Mouse (Mus musculus): ENCODE data around the gene Tmem242. TPM values are rescaled to one million over a fixed set of nuclear protein-coding genes. Genes with fewer than 3 reads are reported as not detected.
A peak's percentile ranks its signal among the peaks of the same experiment; 100 is the strongest.

Gene Tmem242
- polyA plus RNA-seq, 1 experiment from 2014 or later: 131 TPM

GRCm38 (mm10) chr17:5400435-5401090 lies 39.5 kb downstream of the Tmem242 start:
- Histone ChIP-seq H3K4me3 (no peak overlapping the region), H3K27me3 (peaks cover 22% of the 10 kb centered on the region; the same call in 1 of the 2 replicates), H3K4me2 (replicated peaks) (no peak overlapping the region), H3K9ac (no peak overlapping the region), H3K36me3 (no peaks in the 10 kb centered on the region), H3K9me3 (no peaks in the 10 kb centered on the region), H3K27ac (no peak overlapping the region), H3K4me1 (peaks cover 12% of the 10 kb centered on the region)
- ATAC-seq (ENCODE audit: insufficient number of reproducible peaks, insufficient read depth, low FRiP score, low TSS enrichment): no peak
- WGBS: 75% methylated on average over 14 of the region's 14 CpGs

- Histone ChIP-seq H3K27me3 (0 out of 2 replicates have a peak, but pooled peaks cover 5% of the 10 kb centered on the region), H3K4me1 (0 out of 2 replicates have a peak, but pooled peaks cover 5% of the 10 kb centered on the region), H3K9me3 (no peaks in the 10 kb centered on the region), H3K27ac (no peak overlapping the region), H3K36me3 (no peaks in the 10 kb centered on the region), H3K4me2 (replicated peaks) (0 out of 2 replicates have a peak overlapping the region, but pooled peaks have one; percentile 26), H3K4me3 (no peak overlapping the region), H3K9ac (no peak overlapping the region; the same call in 1 of the 2 replicates)
- WGBS: 32% methylated on average over 33 of the region's 33 CpGs
- peak; percentile 70 for ATAC-seq (ENCODE audit: insufficient number of reproducible peaks, insufficient read depth, low FRiP score, low TSS enrichment)
Observed at GRCm38 (mm10) chr17:5397148-5398007, 42.7 kb downstream of the Tmem242 start.

DNA sequence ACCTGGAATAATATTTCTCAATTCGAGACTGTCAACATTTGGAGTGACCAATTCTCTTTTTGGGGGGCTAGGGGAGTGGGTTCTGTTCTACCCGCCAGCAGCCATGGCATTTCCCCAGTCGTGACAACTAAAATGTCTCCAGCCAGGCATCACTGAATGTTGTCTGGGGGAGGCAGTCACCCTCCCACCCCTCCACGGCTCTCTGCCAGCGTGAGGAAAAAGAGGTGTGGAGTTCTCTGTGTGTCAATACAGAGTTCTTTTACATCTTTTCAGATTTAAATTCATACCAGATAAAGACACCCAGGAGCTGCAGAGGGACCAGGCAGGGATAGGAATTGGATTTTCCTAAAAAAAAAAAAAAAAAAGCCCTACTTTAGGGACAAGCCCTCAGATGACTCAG lies 43.8 kb downstream of the Tmem242 start:
- 73% methylated on average over 5 of the region's 5 CpGs for WGBS
- H3K9me3 ChIP-seq: no peaks in the 10 kb centered on the region
- H3K27me3 ChIP-seq: 0 out of 2 replicates have a peak, but pooled peaks cover 5% of the 10 kb centered on the region
- H3K36me3 ChIP-seq: no peaks in the 10 kb centered on the region
- no peak overlapping the region for H3K4me2 ChIP-seq (replicated peaks)
- H3K4me1 ChIP-seq: no peaks in the 10 kb centered on the region
- no peak overlapping the region for H3K4me3 ChIP-seq
- H3K27ac ChIP-seq: no peak overlapping the region
- H3K9ac ChIP-seq: no peak overlapping the region
- no peak for ATAC-seq (ENCODE audit: insufficient number of reproducible peaks, insufficient read depth, low FRiP score, low TSS enrichment)

DNA sequence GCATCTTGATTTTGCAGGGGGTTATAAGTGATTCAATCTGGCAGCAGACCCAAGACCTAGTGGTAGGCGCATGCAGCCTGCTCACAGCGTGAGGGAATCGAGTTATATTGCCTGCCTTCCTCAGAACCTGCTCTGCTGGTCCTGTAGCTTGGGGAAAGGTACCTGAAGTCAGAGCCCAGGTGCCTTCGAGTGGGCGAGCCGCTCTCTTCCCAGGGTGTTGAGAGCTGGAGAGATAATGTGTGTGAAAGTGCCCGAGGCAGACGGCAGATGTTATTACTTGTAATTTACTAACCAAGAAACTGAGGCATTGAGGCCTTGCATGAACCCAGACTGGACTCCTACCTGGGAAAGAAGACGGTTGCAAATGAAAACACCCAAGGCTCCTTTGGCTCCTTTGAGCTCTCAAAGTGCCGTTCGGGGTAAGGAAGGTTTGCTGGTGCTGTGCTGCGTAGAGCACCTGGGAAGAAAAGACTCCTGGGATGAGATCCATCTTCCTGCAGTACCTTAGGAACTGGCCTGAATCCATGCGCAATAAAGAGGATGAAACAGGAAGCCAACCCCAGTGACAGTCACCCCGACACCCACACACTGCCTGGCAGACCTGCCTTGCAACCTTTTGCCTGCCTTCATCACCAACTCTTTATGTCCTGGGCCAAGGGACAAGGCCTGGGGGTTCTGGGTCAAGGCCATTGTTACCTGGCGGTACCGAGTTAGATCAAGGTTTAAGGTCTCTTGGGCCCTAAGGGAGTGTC lies 44.4 kb downstream of the Tmem242 start:
- no peak overlapping the region for H3K4me3 ChIP-seq
- no peaks in the 10 kb centered on the region for H3K9me3 ChIP-seq
- no peaks in the 10 kb centered on the region for H3K4me1 ChIP-seq
- H3K9ac ChIP-seq: no peak overlapping the region
- ATAC-seq (ENCODE audit: insufficient number of reproducible peaks, insufficient read depth, low FRiP score, low TSS enrichment): no peak
- H3K27ac ChIP-seq: no peak overlapping the region
- H3K4me2 ChIP-seq (replicated peaks): no peak overlapping the region
- 0 out of 2 replicates have a peak, but pooled peaks cover 5% of the 10 kb centered on the region for H3K27me3 ChIP-seq
- 82% methylated on average over 16 of the region's 16 CpGs for WGBS
- H3K36me3 ChIP-seq: no peaks in the 10 kb centered on the region

- no peaks in the 10 kb centered on the region for H3K27me3 ChIP-seq
- H3K4me1 ChIP-seq: no peaks in the 10 kb centered on the region
- no peak overlapping the region for H3K27ac ChIP-seq
- H3K9me3 ChIP-seq: no peaks in the 10 kb centered on the region
- H3K4me2 ChIP-seq (replicated peaks): no peak overlapping the region
- ATAC-seq (ENCODE audit: insufficient number of reproducible peaks, insufficient read depth, low FRiP score, low TSS enrichment): no peak
- 59% methylated on average over 10 of the region's 10 CpGs for WGBS
- no peak overlapping the region for H3K9ac ChIP-seq
- H3K4me3 ChIP-seq: no peak overlapping the region
- no peaks in the 10 kb centered on the region for H3K36me3 ChIP-seq
Observed at GRCm38 (mm10) chr17:5390682-5391081, 49.4 kb downstream of the Tmem242 start.

DNA sequence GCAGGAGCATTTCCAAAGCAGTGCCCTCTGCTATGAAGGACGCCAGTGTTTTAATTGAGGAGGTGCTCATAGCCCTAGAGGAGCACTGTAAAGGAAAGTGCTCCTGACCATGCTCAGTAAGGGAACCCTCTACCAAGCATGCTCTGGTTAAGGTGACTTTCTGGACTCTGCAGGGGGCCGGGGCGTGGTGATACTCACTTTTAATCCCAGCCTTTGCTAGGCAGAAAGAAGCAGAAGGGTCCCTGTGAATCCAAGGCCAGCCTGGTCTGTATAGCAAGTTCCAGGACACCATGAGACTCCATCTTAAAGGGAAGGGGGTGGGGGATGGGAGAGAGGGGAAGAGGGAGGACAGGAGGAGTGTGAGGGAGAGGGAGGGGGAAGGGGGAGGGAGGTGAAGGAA lies 51.7 kb downstream of the Tmem242 start:
- WGBS: 59% methylated on average over 3 of the region's 3 CpGs
- H3K4me3 ChIP-seq: no peak overlapping the region
- no peak overlapping the region for H3K4me2 ChIP-seq (replicated peaks)
- H3K9me3 ChIP-seq: no peaks in the 10 kb centered on the region
- no peaks in the 10 kb centered on the region for H3K36me3 ChIP-seq
- H3K27ac ChIP-seq: no peak overlapping the region
- ATAC-seq (ENCODE audit: insufficient number of reproducible peaks, insufficient read depth, low FRiP score, low TSS enrichment): no peak
- no peaks in the 10 kb centered on the region for H3K4me1 ChIP-seq
- no peak overlapping the region for H3K9ac ChIP-seq
- no peaks in the 10 kb centered on the region for H3K27me3 ChIP-seq

- no peaks in the 10 kb centered on the region for H3K27me3 ChIP-seq
- WGBS: 89% methylated on average over 12 of the region's 12 CpGs
- ATAC-seq (ENCODE audit: insufficient number of reproducible peaks, insufficient read depth, low FRiP score, low TSS enrichment): no peak
- H3K4me2 ChIP-seq (replicated peaks): no peak overlapping the region
- H3K4me1 ChIP-seq: no peaks in the 10 kb centered on the region
- no peak overlapping the region for H3K9ac ChIP-seq
- H3K27ac ChIP-seq: no peak overlapping the region
- no peaks in the 10 kb centered on the region for H3K9me3 ChIP-seq
- no peaks in the 10 kb centered on the region for H3K36me3 ChIP-seq
- H3K4me3 ChIP-seq: no peak overlapping the region
Observed at GRCm38 (mm10) chr17:5386885-5387545, 53.0 kb downstream of the Tmem242 start.

- Histone ChIP-seq H3K9ac (no peak overlapping the region), H3K36me3 (no peaks in the 10 kb centered on the region), H3K9me3 (no peaks in the 10 kb centered on the region), H3K4me1 (no peaks in the 10 kb centered on the region), H3K27me3 (no peaks in the 10 kb centered on the region), H3K27ac (no peak overlapping the region), H3K4me3 (no peak overlapping the region), H3K4me2 (replicated peaks) (no peak overlapping the region)
- no peak for ATAC-seq (ENCODE audit: insufficient number of reproducible peaks, insufficient read depth, low FRiP score, low TSS enrichment)
- 100% methylated on average over 1 of the region's 1 CpGs for WGBS
Observed at GRCm38 (mm10) chr17:5385694-5386093, 54.4 kb downstream of the Tmem242 start.

DNA sequence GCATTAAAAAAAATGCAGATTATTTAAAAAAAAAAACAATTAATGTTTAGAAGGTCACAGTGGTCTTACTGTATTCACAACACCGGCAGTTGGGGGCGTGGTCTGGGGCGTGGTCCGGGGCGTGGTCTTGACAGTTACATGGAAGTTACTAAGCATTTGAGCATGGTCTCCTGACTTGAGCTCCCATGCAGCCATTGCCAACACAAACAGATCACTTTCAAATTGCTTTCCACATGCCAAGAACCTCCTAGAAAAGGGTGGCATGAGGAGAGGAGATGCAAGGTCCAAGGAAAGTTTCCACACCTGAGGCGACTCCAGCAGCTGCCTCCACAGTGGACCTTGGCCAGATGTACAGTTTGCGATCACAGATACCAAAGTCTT lies 62.1 kb downstream of the Tmem242 start:
- Histone ChIP-seq H3K4me1 (no peaks in the 10 kb centered on the region), H3K9me3 (no peaks in the 10 kb centered on the region), H3K9ac (no peak overlapping the region), H3K27ac (no peak overlapping the region), H3K4me3 (no peak overlapping the region), H3K4me2 (replicated peaks) (no peak overlapping the region), H3K27me3 (no peaks in the 10 kb centered on the region), H3K36me3 (no peaks in the 10 kb centered on the region)
- 32% methylated on average over 7 of the region's 7 CpGs for WGBS
- no peak for ATAC-seq (ENCODE audit: insufficient number of reproducible peaks, insufficient read depth, low FRiP score, low TSS enrichment)

GRCm38 (mm10) chr17:5377151-5377929 lies 62.7 kb downstream of the Tmem242 start:
- no peaks in the 10 kb centered on the region for H3K36me3 ChIP-seq
- no peaks in the 10 kb centered on the region for H3K9me3 ChIP-seq
- no peak overlapping the region for H3K9ac ChIP-seq
- no peaks in the 10 kb centered on the region for H3K4me1 ChIP-seq
- no peak for ATAC-seq (ENCODE audit: insufficient number of reproducible peaks, insufficient read depth, low FRiP score, low TSS enrichment)
- no peak overlapping the region for H3K4me2 ChIP-seq (replicated peaks)
- 31% methylated on average over 11 of the region's 11 CpGs for WGBS
- no peak overlapping the region for H3K27ac ChIP-seq
- H3K27me3 ChIP-seq: no peaks in the 10 kb centered on the region
- H3K4me3 ChIP-seq: no peak overlapping the region

- Histone ChIP-seq H3K27me3 (no peaks in the 10 kb centered on the region), H3K9me3 (no peaks in the 10 kb centered on the region), H3K4me1 (no peaks in the 10 kb centered on the region), H3K4me2 (replicated peaks) (no peak overlapping the region), H3K4me3 (no peak overlapping the region), H3K9ac (no peak overlapping the region), H3K27ac (no peak overlapping the region), H3K36me3 (no peaks in the 10 kb centered on the region)
- ATAC-seq (ENCODE audit: insufficient number of reproducible peaks, insufficient read depth, low FRiP score, low TSS enrichment): no peak
- 76% methylated on average over 8 of the region's 8 CpGs for WGBS
Observed at GRCm38 (mm10) chr17:5372951-5373350, 67.1 kb downstream of the Tmem242 start.
